Mouse (Mus musculus) intestine, embryonic 16.5 days (tissue): ENCODE results near the gene E130309D02Rik. TPM values are rescaled to one million over a fixed set of nuclear protein-coding genes. Genes with fewer than 3 reads are reported as not detected.

Source experiments
- polyA plus RNA-seq: library from polyadenylated mRNA; unstranded; fragments of >200 nt; fragmentation: Nextera tagmentation; extraction: Ambion mirVana; gene quantifications from 2 replicates; pipeline ENCODE4 v1.2.1, GENCODE M21; 2015

The E130309D02Rik gene
- polyA plus RNA-seq, 1 experiment from 2014 or later: 30.0 TPM

Other genes with a start within 250 kb of the E130309D02Rik start
- 26.5 and 28.4 TPM in 2 replicates for gene Rnf216, start 202.4 kb downstream of the E130309D02Rik start, polyA plus RNA-seq
- gene Olfr718-ps1, start 167.8 kb downstream of the E130309D02Rik start, polyA plus RNA-seq: not detected in 2 replicates
- 5.0 and 5.6 TPM in 2 replicates for gene Rbak, start 134.6 kb downstream of the E130309D02Rik start, polyA plus RNA-seq
- gene Spdye4b, start 134.3 kb downstream of the E130309D02Rik start, polyA plus RNA-seq: not detected in 2 replicates
- gene Spdye4a, start 88.5 kb downstream of the E130309D02Rik start, polyA plus RNA-seq: not detected in 2 replicates
- 7.4 and 8.0 TPM in 2 replicates for gene Zfp12, start 80.2 kb downstream of the E130309D02Rik start, polyA plus RNA-seq
- gene Zfp316, start 45.3 kb downstream of the E130309D02Rik start, polyA plus RNA-seq: 0.43 and 0.56 TPM in 2 replicates
- not detected in 2 replicates for gene Zfp853, start 21.7 kb downstream of the E130309D02Rik start, polyA plus RNA-seq
- 61.6 and 66.0 TPM in 2 replicates for gene Zdhhc4, start 13.9 kb upstream of the E130309D02Rik start, polyA plus RNA-seq
- gene Grid2ip, start 42.0 kb upstream of the E130309D02Rik start, polyA plus RNA-seq: 0.09 and 0.28 TPM in 2 replicates
- 345 and 360 TPM in 2 replicates for gene Kdelr2, start 88.5 kb upstream of the E130309D02Rik start, polyA plus RNA-seq
- gene Daglb, start 149.2 kb upstream of the E130309D02Rik start, polyA plus RNA-seq: 16.2 and 18.5 TPM in 2 replicates
- gene Rac1, start 212.7 kb upstream of the E130309D02Rik start, polyA plus RNA-seq: 52.6 and 307 TPM in 2 replicates